Mouse (Mus musculus): ENCODE data around the gene Col23a1.

DNA sequence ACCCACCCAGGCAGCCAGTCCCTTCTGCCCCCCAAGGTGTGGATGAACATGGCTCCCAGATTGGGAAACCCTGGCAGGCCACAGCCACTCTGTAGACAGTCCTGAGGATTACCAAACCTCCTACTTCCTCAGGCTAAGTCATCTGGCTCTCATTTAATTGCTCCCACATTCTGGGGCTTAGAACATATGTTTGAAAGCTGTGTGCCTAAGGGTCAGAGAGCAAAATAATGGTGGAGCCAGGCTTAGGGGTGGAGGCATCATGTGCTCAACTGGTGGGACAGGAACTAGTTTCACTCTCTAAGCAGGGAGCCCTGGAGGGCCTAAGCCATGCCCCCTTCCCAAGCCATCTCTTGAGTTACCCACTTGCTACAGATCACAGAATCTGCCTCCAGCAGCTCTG is 233.5 kb downstream of the Col23a1 start:
- TF ChIP-seq GATA1 (IDR thresholded peaks at IDR 0.05; ENCODE audit: borderline replicate concordance, low read length) = no peak
- no peak for TF ChIP-seq CTCF (IDR thresholded peaks at IDR 0.05; ENCODE audit: low read depth, low read length)
- no peak for TF ChIP-seq TAL1 (conservative IDR thresholded peaks at IDR 0.05; ENCODE audit: low read depth, low read length)
